13 mouse cellular contexts compared by ENCODE assay signal in genomic region chr3:50457136-50457535, GRCm38 (mm10). TPM values are rescaled to one million over a fixed set of nuclear protein-coding genes. Genes with fewer than 3 reads are reported as not detected.
A peak's percentile ranks its signal among the peaks of the same experiment; 100 is the strongest.
DNase-seq lines count a peak whose midpoint lies in the region; ATAC-seq and TF ChIP-seq lines count a peak whose summit lies in the region.
"Had no signal": no experiment of that assay in that cellular context is flagged by ENCODE, and none has a peak within 500 bp of the region (broad histone marks: within the 10 kb centered on the region; RNA-seq: fewer than 3 reads in every experiment).

No protein-coding gene starts in this region.

- no peaks in the 10 kb centered on the region for H3K9me3 ChIP-seq in midbrain, embryonic 11.5 days (ENCODE audit: control insufficient read depth, low read length)
- H3K9me3 ChIP-seq in midbrain, embryonic 15.5 days = no peaks in the 10 kb centered on the region
- H3K9me3 ChIP-seq in stomach, postnatal 0 days (ENCODE audit: control insufficient read depth, low read length) = no peaks in the 10 kb centered on the region
- H3K9me3 ChIP-seq: G1E had no signal

- no peak for TF ChIP-seq CTCF in stomach, postnatal 0 days (IDR thresholded peaks at IDR 0.05; ENCODE audit: low read depth)
- no peak for TF ChIP-seq CTCF in layer of hippocampus, adult 2 months (conservative IDR thresholded peaks at IDR 0.05)

- 89% methylated on average over 5 of the region's 5 CpGs for WGBS in midbrain, embryonic 11.5 days
- WGBS in midbrain, embryonic 15.5 days = 91% methylated on average over 5 of the region's 5 CpGs
- 51% methylated on average over 5 of the region's 5 CpGs for WGBS in stomach, postnatal 0 days

- no peak overlapping the region for H3K4me2 ChIP-seq in midbrain, embryonic 11.5 days
- no peak overlapping the region for H3K4me2 ChIP-seq in midbrain, embryonic 15.5 days
- no peak overlapping the region for H3K4me2 ChIP-seq in stomach, postnatal 0 days (replicated peaks; ENCODE audit: low read depth)

- no peak overlapping the region for H3K4me3 ChIP-seq in midbrain, embryonic 11.5 days (ENCODE audit: low read depth, low read length)
- no peak overlapping the region for H3K4me3 ChIP-seq in midbrain, embryonic 15.5 days
- no peak overlapping the region for H3K4me3 ChIP-seq in stomach, postnatal 0 days (ENCODE audit: low read depth, low read length)
- no peak overlapping the region for H3K4me3 ChIP-seq in layer of hippocampus, adult 2 months

- peak; percentile 56 for DNase-seq in midbrain, embryonic 11.5 days (ENCODE audit: low spot score, missing footprints)
- no peak for DNase-seq in stomach, postnatal 0 days (ENCODE audit: low spot score)
- DNase-seq in layer of hippocampus, adult 2 months (ENCODE audit: low spot score in 2 of 2) = no peak
- DNase-seq: adrenal gland, postnatal 25 days; B cell, adult 2 months; cerebellum, adult 11 months; cerebellum, adult 11-12 months; cerebellum, adult 18-20 months had no signal

- TF ChIP-seq EP300 in stomach, postnatal 0 days (optimal IDR thresholded peaks at IDR 0.05) = no peak

- ATAC-seq in midbrain, embryonic 11.5 days (ENCODE audit: low FRiP score) = no peak
- no peak for ATAC-seq in midbrain, embryonic 15.5 days (replicated peaks)
- 0 out of 2 replicates have a peak, but pooled peaks have one; percentile 57 for ATAC-seq in stomach, postnatal 0 days (ENCODE audit: low FRiP score, low TSS enrichment)
- ATAC-seq: activated CD4-positive, CD25-positive, alpha-beta regulatory T cell, adult 4 months; CD4-positive, CD25-positive, alpha-beta regulatory T cell, adult 4 months had no signal

- no peak overlapping the region for H3K27ac ChIP-seq in midbrain, embryonic 11.5 days (ENCODE audit: low read depth, low read length)
- no peak overlapping the region for H3K27ac ChIP-seq in midbrain, embryonic 15.5 days
- peak overlapping the region; percentile 41; the same call in 1 of the 2 replicates for H3K27ac ChIP-seq in stomach, postnatal 0 days (replicated peaks)
- H3K27ac ChIP-seq in layer of hippocampus, adult 2 months = no peak overlapping the region

- H3K9ac ChIP-seq in midbrain, embryonic 11.5 days (ENCODE audit: low read length) = no peak overlapping the region
- H3K9ac ChIP-seq in midbrain, embryonic 15.5 days = no peak overlapping the region
- no peak overlapping the region for H3K9ac ChIP-seq in stomach, postnatal 0 days (ENCODE audit: low read length)

- H3K4me1 ChIP-seq in midbrain, embryonic 11.5 days (ENCODE audit: control insufficient read depth, insufficient read depth, low read length) = no peaks in the 10 kb centered on the region
- H3K4me1 ChIP-seq in midbrain, embryonic 15.5 days = no peaks in the 10 kb centered on the region
- no peaks in the 10 kb centered on the region for H3K4me1 ChIP-seq in stomach, postnatal 0 days (replicated peaks; ENCODE audit: control insufficient read depth, insufficient read depth)

- no peaks in the 10 kb centered on the region for H3K36me3 ChIP-seq in midbrain, embryonic 11.5 days (ENCODE audit: control insufficient read depth, insufficient read depth, low read length)
- no peaks in the 10 kb centered on the region for H3K36me3 ChIP-seq in midbrain, embryonic 15.5 days (replicated peaks)
- H3K36me3 ChIP-seq in stomach, postnatal 0 days (ENCODE audit: control insufficient read depth, insufficient read depth, low read length) = no peaks in the 10 kb centered on the region
- H3K36me3 ChIP-seq: G1E had no signal

- H3K27me3 ChIP-seq in midbrain, embryonic 11.5 days (ENCODE audit: control insufficient read depth, insufficient read depth, low read length) = no peaks in the 10 kb centered on the region
- no peaks in the 10 kb centered on the region for H3K27me3 ChIP-seq in midbrain, embryonic 15.5 days (replicated peaks)
- H3K27me3 ChIP-seq in stomach, postnatal 0 days (ENCODE audit: control insufficient read depth, insufficient read depth, low read length) = no peaks in the 10 kb centered on the region
- H3K27me3 ChIP-seq: CH12.LX had no signal

RNA-seq across cellular contexts. Expression of gene Slc7a11, which starts 13.7 kb away (rescaled TPM):
- polyA plus RNA-seq in midbrain, embryonic 11.5 days (2014; fragmentation: Nextera tagmentation; extraction: Ambion mirVana) = 0.68 and 0.96 TPM in 2 replicates
- polyA plus RNA-seq in midbrain, embryonic 15.5 days (2015; fragmentation: Nextera tagmentation; extraction: Ambion mirVana) = 2.2 and 2.5 TPM in 2 replicates
- 2.3 and 2.4 TPM in 2 replicates for polyA plus RNA-seq in stomach, postnatal 0 days (2015; fragmentation: Nextera tagmentation; extraction: Ambion mirVana)
- 10 to 100 TPM; 24.3 to 28.9 TPM for total RNA-seq in layer of hippocampus, adult 2 months (2021)
